Mouse (Mus musculus) liver, postnatal 0 days (tissue): ENCODE data around the gene Thada.

Experiments used
- CTCF ChIP-seq: sonication (generic); IDR thresholded peaks from 2 replicates; pipeline ENCODE4 v1.5.1; 2016; ENCODE audit warnings: antibody characterized with exemption, low read depth
- EP300 ChIP-seq: IDR thresholded peaks from 2 replicates; pipeline ENCODE4 v1.6.1; 2016; ENCODE audit warnings: antibody characterized with exemption, low read depth, mild to moderate bottlenecking

DNA sequence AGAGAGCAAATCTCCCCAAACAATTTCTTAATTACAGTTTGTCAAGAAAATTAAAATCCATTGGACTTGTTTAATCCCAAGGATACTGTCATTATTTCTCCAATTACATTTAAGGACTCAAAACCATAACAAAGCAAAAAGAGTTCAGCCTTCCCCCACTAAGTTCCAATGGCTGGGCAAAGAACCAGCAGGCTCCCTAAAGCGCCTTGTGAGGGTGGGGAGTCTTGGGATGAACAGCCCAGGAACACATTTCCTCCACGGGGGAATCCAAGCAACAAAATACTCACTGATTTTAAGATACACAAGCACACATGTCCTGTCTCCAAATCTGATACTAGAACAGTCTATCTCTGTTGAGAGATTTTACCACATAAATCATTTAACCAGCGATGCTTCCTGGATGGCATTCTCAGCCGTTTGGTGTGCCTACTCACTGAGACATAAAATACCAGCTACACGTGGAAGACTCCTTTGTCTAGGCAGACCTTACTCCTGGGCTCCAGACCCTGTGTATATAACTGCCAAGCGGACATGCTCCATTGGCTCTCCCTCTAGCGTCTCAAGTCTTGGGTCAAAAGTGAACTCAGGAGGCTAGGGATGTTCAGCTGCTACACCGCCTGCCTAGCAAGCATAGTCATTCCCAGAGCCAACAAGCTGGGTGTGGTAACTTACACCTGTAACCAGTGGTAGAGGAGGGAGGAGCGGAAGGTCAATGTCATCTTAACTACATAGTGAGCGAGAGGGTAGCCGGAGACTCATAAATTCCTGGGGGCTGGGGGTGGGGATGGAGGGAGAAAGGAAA is 97.6 kb downstream of the Thada start:
- TF ChIP-seq CTCF, result no peak
- TF ChIP-seq EP300, result no peak
